Mouse (Mus musculus): ENCODE measurements around the gene Prl2b1. TPM values are rescaled to one million over a fixed set of nuclear protein-coding genes. Genes with fewer than 3 reads are reported as not detected.
A peak's percentile ranks its signal among the peaks of the same experiment; 100 is the strongest.

The Prl2b1 gene
- not detected in 2 replicates for polyA plus RNA-seq (2014; fragmentation: Nextera tagmentation; extraction: Ambion mirVana)

GRCm38 (mm10) chr13:27390746-27391145 is at the start of gene Prl2b1:
TSS of gene Prl2b1 (minus strand) at chr13:27390846.
- Histone ChIP-seq H3K4me1 (ENCODE audit: control insufficient read depth, insufficient read depth, low read length) (no peaks in the 10 kb centered on the region), H3K27ac (replicated peaks; ENCODE audit: low read depth, low read length) (no peak within 1 kb of the TSS), H3K4me2 (ENCODE audit: low read depth, low read length) (no peak within 1 kb of the TSS), H3K9me3 (replicated peaks; ENCODE audit: control insufficient read depth, low read length) (no peaks in the 10 kb centered on the region), H3K27me3 (ENCODE audit: control insufficient read depth, insufficient read depth, low read length) (no peaks in the 10 kb centered on the region), H3K9ac (replicated peaks; ENCODE audit: low read length) (no peak within 1 kb of the TSS), H3K4me3 (ENCODE audit: low read depth, low read length) (no peak within 1 kb of the TSS), H3K36me3 (replicated peaks; ENCODE audit: control insufficient read depth, insufficient read depth, low read depth, low read length) (no peaks in the 10 kb centered on the region)
- 70% methylated on average over 6 of the region's 6 CpGs for WGBS
- DNase-seq (ENCODE audit: low spot score) (no peak), ATAC-seq (replicated peaks; ENCODE audit: insufficient number of reproducible peaks, low FRiP score, low TSS enrichment, low read depth) (no peak)

GRCm38 (mm10) chr13:27438588-27438987 is 47.9 kb upstream of the Prl2b1 start, which contains the start of gene Prl8a6:
TSS of gene Prl8a6 (minus strand) at chr13:27438688.
- Histone ChIP-seq H3K4me1 (ENCODE audit: control insufficient read depth, insufficient read depth, low read length) (no peaks in the 10 kb centered on the region), H3K9ac (replicated peaks; ENCODE audit: low read length) (no peak within 1 kb of the TSS), H3K36me3 (replicated peaks; ENCODE audit: control insufficient read depth, insufficient read depth, low read depth, low read length) (no peaks in the 10 kb centered on the region), H3K27ac (replicated peaks; ENCODE audit: low read depth, low read length) (no peak within 1 kb of the TSS), H3K9me3 (replicated peaks; ENCODE audit: control insufficient read depth, low read length) (no peaks in the 10 kb centered on the region), H3K27me3 (ENCODE audit: control insufficient read depth, insufficient read depth, low read length) (no peaks in the 10 kb centered on the region), H3K4me3 (ENCODE audit: low read depth, low read length) (no peak within 1 kb of the TSS), H3K4me2 (ENCODE audit: low read depth, low read length) (no peak within 1 kb of the TSS)
- no peak for DNase-seq (ENCODE audit: low spot score)
- 84% methylated on average over 3 of the region's 3 CpGs for WGBS
- no peak for ATAC-seq (replicated peaks; ENCODE audit: insufficient number of reproducible peaks, low FRiP score, low TSS enrichment, low read depth)

- Histone ChIP-seq H3K9ac (replicated peaks; ENCODE audit: low read length) (no peak overlapping the region), H3K36me3 (replicated peaks; ENCODE audit: control insufficient read depth, insufficient read depth, low read depth, low read length) (no peaks in the 10 kb centered on the region), H3K27ac (replicated peaks; ENCODE audit: low read depth, low read length) (no peak overlapping the region), H3K4me2 (ENCODE audit: low read depth, low read length) (no peak overlapping the region), H3K27me3 (ENCODE audit: control insufficient read depth, insufficient read depth, low read length) (no peaks in the 10 kb centered on the region), H3K4me3 (ENCODE audit: low read depth, low read length) (no peak overlapping the region), H3K4me1 (ENCODE audit: control insufficient read depth, insufficient read depth, low read length) (no peaks in the 10 kb centered on the region), H3K9me3 (replicated peaks; ENCODE audit: control insufficient read depth, low read length) (no peaks in the 10 kb centered on the region)
- ATAC-seq (replicated peaks; ENCODE audit: insufficient number of reproducible peaks, low FRiP score, low TSS enrichment, low read depth) (no peak), DNase-seq (ENCODE audit: low spot score) (no peak)
- 84% methylated on average over 1 of the region's 1 CpGs for whole genome bisulfite sequencing
Measured at GRCm38 (mm10) chr13:27433159-27433558, 42.5 kb upstream of the Prl2b1 start.

GRCm38 (mm10) chr13:27413640-27414039 is 23.0 kb upstream of the Prl2b1 start:
- DNase-seq (ENCODE audit: low spot score) (no peak), ATAC-seq (replicated peaks; ENCODE audit: insufficient number of reproducible peaks, low FRiP score, low TSS enrichment, low read depth) (no peak)
- Histone ChIP-seq H3K27me3 (ENCODE audit: control insufficient read depth, insufficient read depth, low read length) (no peaks in the 10 kb centered on the region), H3K4me2 (ENCODE audit: low read depth, low read length) (no peak overlapping the region), H3K9me3 (replicated peaks; ENCODE audit: control insufficient read depth, low read length) (no peaks in the 10 kb centered on the region), H3K27ac (replicated peaks; ENCODE audit: low read depth, low read length) (no peak overlapping the region), H3K4me1 (ENCODE audit: control insufficient read depth, insufficient read depth, low read length) (no peaks in the 10 kb centered on the region), H3K9ac (replicated peaks; ENCODE audit: low read length) (no peak overlapping the region), H3K4me3 (ENCODE audit: low read depth, low read length) (no peak overlapping the region), H3K36me3 (replicated peaks; ENCODE audit: control insufficient read depth, insufficient read depth, low read depth, low read length) (no peaks in the 10 kb centered on the region)

- DNase-seq (ENCODE audit: low spot score) (peak; percentile 17), ATAC-seq (replicated peaks; ENCODE audit: insufficient number of reproducible peaks, low FRiP score, low TSS enrichment, low read depth) (no peak)
- 89% methylated on average over 7 of the region's 7 CpGs for WGBS
- no peaks in the 10 kb centered on the region for H3K27me3 ChIP-seq (ENCODE audit: control insufficient read depth, insufficient read depth, low read length)
- H3K9me3 ChIP-seq (replicated peaks; ENCODE audit: control insufficient read depth, low read length), result no peaks in the 10 kb centered on the region
- H3K4me1 ChIP-seq (ENCODE audit: control insufficient read depth, insufficient read depth, low read length), result no peaks in the 10 kb centered on the region
- H3K36me3 ChIP-seq (replicated peaks; ENCODE audit: control insufficient read depth, insufficient read depth, low read depth, low read length), result no peaks in the 10 kb centered on the region
- H3K4me2 ChIP-seq (ENCODE audit: low read depth, low read length), result no peak overlapping the region
- H3K4me3 ChIP-seq (ENCODE audit: low read depth, low read length), result no peak overlapping the region
- H3K9ac ChIP-seq (replicated peaks; ENCODE audit: low read length), result no peak overlapping the region
- H3K27ac ChIP-seq (replicated peaks; ENCODE audit: low read depth, low read length), result no peak overlapping the region
Measured at GRCm38 (mm10) chr13:27399061-27399724, 8.5 kb upstream of the Prl2b1 start.

- ATAC-seq (replicated peaks; ENCODE audit: insufficient number of reproducible peaks, low FRiP score, low TSS enrichment, low read depth) (no peak), DNase-seq (ENCODE audit: low spot score) (no peak)
- H3K4me3 ChIP-seq (ENCODE audit: low read depth, low read length), result no peak within 1 kb of the TSS
- no peaks in the 10 kb centered on the region for H3K36me3 ChIP-seq (replicated peaks; ENCODE audit: control insufficient read depth, insufficient read depth, low read depth, low read length)
- H3K27me3 ChIP-seq (ENCODE audit: control insufficient read depth, insufficient read depth, low read length), result no peaks in the 10 kb centered on the region
- no peaks in the 10 kb centered on the region for H3K9me3 ChIP-seq (replicated peaks; ENCODE audit: control insufficient read depth, low read length)
- 69% methylated on average over 2 of the region's 2 CpGs for WGBS
- H3K4me2 ChIP-seq (ENCODE audit: low read depth, low read length), result no peak within 1 kb of the TSS
- no peaks in the 10 kb centered on the region for H3K4me1 ChIP-seq (ENCODE audit: control insufficient read depth, insufficient read depth, low read length)
- H3K27ac ChIP-seq (replicated peaks; ENCODE audit: low read depth, low read length), result no peak within 1 kb of the TSS
- H3K9ac ChIP-seq (replicated peaks; ENCODE audit: low read length), result no peak within 1 kb of the TSS
Measured at GRCm38 (mm10) chr13:27345373-27345772, 45.3 kb downstream of the Prl2b1 start, which contains the start of gene Prl8a2. TSS of gene Prl8a2 (plus strand) at chr13:27345673.

GRCm38 (mm10) chr13:27342733-27343275 is 47.8 kb downstream of the Prl2b1 start:
- no peak overlapping the region for H3K4me3 ChIP-seq (ENCODE audit: low read depth, low read length)
- no peaks in the 10 kb centered on the region for H3K27me3 ChIP-seq (ENCODE audit: control insufficient read depth, insufficient read depth, low read length)
- 78% methylated on average over 3 of the region's 3 CpGs for WGBS
- H3K9me3 ChIP-seq (replicated peaks; ENCODE audit: control insufficient read depth, low read length), result no peaks in the 10 kb centered on the region
- no peak overlapping the region for H3K4me2 ChIP-seq (ENCODE audit: low read depth, low read length)
- DNase-seq (ENCODE audit: low spot score) (peak; percentile 19), ATAC-seq (replicated peaks; ENCODE audit: insufficient number of reproducible peaks, low FRiP score, low TSS enrichment, low read depth) (no peak)
- H3K27ac ChIP-seq (replicated peaks; ENCODE audit: low read depth, low read length), result no peak overlapping the region
- H3K36me3 ChIP-seq (replicated peaks; ENCODE audit: control insufficient read depth, insufficient read depth, low read depth, low read length), result no peaks in the 10 kb centered on the region
- no peaks in the 10 kb centered on the region for H3K4me1 ChIP-seq (ENCODE audit: control insufficient read depth, insufficient read depth, low read length)
- no peak overlapping the region for H3K9ac ChIP-seq (replicated peaks; ENCODE audit: low read length)

GRCm38 (mm10) chr13:27334989-27335388 is 55.7 kb downstream of the Prl2b1 start:
- H3K36me3 ChIP-seq (replicated peaks; ENCODE audit: control insufficient read depth, insufficient read depth, low read depth, low read length), result no peaks in the 10 kb centered on the region
- DNase-seq (ENCODE audit: low spot score), result no peak
- no peak overlapping the region for H3K4me3 ChIP-seq (ENCODE audit: low read depth, low read length)
- H3K27me3 ChIP-seq (ENCODE audit: control insufficient read depth, insufficient read depth, low read length), result no peaks in the 10 kb centered on the region
- no peaks in the 10 kb centered on the region for H3K9me3 ChIP-seq (replicated peaks; ENCODE audit: control insufficient read depth, low read length)
- H3K27ac ChIP-seq (replicated peaks; ENCODE audit: low read depth, low read length), result no peak overlapping the region
- 79% methylated on average over 1 of the region's 1 CpGs for WGBS
- no peak overlapping the region for H3K4me2 ChIP-seq (ENCODE audit: low read depth, low read length)
- no peak overlapping the region for H3K9ac ChIP-seq (replicated peaks; ENCODE audit: low read length)
- no peaks in the 10 kb centered on the region for H3K4me1 ChIP-seq (ENCODE audit: control insufficient read depth, insufficient read depth, low read length)
- ATAC-seq (replicated peaks; ENCODE audit: insufficient number of reproducible peaks, low FRiP score, low TSS enrichment, low read depth), result no peak
